Mouse (Mus musculus) right cerebral cortex, adult 18-20 months (tissue): ENCODE data around the gene Mgmt.

ENCODE experiments used
- DNase-seq: peaks from one replicate; pipeline ENCODE4 v3.0.0; 2022; ENCODE audit warnings: mixed read lengths

Gene Mgmt

DNA sequence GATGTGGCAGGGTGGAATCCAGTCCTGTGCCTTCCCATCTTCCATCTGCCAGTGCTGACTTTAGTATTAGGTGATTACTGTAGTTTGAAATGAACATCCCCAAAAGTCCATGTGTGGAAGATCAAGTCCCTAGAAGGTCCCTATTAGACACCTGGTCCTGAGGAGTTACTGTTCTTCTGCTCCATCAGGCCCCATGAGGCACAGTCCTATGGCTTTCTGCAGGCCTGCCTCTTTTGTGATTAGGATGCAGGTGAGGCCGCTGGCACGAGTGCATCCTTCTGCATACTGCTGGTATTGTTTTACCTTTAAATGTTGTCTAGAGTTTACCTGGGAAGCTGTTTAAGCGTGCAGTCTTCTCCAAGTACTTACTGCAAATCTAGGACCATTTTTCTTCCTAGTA lies 21.6 kb downstream of the Mgmt start:
- no peak for DNase-seq

DNA sequence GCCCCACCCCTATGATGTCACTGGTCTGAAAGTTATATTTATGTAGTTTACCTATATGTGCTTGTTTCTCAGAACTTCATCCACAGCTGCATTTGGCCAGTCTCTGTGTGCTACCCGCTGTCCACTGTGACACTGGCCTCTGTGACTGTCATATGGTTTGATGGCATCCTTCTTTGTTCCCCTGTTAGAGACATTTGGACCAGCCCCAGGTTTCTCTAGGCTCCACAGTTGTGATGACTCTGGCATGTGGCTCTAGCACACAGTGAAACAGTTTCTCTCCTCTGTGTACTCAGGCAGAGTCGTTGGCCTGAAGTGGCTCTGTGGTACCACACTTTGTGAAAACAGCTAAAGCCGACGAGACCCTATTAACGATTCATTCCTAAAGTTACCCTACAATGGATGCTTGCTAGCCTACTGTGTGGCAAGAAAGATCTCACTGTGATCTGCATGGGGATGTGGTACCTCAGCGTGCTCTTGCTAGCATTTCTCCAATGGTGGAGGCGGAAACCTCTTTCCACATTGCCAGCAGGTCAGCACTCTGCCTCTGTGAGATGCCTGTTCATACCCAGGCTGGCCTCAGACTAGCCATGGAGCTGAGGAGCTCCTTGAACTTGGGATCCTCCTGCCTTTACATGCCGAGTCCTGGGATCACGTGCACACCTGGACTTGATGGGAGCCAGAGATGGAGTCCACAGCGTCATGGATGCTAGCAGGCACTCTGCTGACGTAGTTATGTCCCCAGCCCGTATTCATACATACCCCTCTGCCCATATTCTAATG lies 26.8 kb downstream of the Mgmt start:
- no peak for DNase-seq

DNA sequence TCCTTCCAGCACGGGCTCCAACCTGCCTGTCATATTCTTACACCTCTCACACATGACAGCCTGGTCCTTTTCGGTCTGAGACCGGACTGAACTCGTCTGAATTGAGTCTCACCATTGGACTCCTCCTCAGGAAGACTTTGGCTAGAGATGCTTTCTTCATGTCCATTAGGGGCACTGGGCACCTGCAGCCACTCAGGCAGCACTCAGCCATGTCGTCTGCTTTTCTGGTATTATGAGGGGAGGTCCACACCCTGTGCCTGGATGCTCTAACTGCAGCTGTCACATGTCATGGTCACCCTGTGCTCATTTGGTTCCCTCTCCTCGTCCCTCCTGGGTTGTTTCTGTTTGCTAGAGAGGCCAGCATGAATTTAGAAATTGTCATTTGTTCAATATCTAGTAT lies 27.8 kb downstream of the Mgmt start:
- DNase-seq = no peak

DNA sequence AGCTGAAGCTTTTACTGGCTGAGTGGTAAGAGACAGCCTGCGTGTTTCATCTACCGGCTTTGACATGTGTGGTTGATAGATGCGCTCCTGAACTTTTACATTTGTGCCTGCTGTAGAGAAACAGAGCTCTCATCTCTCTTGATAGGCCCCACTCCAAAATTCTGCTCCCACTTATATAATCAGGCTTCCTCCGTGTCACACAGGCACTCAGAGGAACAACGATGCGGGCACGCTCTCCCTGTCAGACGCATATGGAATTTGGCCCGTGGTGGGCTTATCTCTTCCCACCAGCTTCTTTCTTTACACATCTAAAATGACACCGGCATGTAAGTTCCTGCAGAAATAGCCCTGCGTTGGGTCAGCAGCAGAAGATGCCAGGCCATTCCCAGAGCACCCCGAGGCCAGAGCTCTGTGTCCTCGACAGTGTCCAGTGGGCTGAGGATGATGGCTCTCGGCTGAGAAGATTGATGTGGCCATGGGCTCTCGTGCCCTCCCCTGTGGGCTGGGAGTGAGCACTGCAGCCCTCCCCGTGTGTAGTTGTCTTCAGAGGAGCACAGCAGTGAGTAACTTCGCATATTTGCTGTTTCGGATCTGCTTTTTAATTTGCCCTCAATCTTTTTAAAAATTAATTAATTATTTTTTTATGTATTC lies 30.3 kb downstream of the Mgmt start:
- DNase-seq = no peak

DNA sequence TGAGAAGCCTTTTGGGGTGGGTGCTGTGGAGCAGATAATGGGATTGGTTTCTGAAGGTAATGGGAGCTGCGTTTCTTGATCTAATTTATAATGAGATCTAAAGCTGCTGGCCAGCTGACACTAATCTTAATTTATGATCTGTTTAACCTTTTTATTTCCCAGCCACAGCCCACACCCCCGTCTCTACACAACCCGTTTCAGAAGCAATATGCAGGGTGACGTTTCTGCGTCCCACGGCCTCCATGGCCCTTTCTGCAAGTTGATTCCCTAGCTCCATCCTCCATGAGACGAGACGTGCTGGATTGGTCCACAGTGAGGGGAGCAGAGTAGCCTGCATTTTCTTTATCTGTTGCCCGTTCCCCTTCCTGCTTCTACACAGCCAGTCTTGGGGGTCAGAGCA lies 31.8 kb downstream of the Mgmt start:
- no peak for DNase-seq

DNA sequence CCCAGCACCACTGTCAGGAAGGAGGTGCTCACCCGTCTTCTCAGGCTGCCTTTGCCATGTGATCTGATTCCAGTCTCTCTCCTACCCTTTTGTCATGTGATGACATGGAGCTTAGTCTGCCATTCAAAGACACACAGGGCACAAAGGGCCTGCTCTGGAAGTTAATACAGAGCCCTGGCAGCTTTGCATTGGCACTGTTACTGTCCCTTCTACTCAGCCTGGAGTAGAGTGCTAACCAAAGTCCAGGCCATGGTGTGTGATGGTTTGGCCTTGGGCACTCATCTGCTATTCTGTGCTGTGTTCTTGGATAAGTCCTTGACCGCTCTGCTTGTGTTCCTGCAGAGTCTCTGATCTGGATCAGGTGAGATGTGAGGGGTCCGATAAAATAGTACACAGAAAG lies 36.0 kb downstream of the Mgmt start:
- DNase-seq = no peak

DNA sequence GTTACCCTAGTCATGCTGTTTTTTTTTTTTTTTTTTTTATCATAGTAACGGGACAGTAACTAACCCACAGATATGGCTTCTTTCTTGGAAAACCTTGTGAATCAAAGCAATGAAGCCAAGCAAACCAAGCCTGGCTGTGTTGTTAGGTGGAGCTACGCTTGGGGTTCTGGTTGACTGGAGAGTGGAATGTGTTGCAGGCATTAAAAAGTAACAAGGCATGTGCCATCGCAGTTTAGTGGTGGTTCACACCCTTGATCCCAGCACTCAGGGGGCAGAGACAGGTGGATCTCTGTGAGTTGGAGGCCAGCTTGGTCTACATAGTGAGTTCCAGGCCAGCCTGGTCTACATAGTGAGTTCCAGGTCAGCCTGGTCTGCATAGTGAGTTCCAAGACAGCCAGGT lies 39.0 kb downstream of the Mgmt start:
- DNase-seq = no peak

DNA sequence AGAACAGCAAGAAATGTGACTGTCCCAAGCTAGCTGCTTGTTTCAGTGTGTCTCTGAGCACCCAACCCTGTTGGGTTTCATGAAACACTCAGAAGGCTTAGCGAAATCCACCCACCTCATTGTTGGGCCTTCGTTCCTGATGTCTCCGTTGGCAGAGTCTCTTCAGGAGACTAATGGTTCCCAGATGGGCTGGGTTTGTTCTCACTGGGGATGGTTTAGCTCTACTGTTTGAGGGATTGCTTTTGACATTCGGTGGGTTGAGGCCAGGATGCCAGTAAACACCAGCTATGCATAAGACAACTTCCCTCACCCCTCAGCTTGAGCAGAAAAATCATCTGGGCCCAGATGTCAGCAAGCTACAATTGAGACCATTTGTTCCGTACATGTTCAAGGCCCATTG lies 39.9 kb downstream of the Mgmt start:
- DNase-seq = no peak

DNA sequence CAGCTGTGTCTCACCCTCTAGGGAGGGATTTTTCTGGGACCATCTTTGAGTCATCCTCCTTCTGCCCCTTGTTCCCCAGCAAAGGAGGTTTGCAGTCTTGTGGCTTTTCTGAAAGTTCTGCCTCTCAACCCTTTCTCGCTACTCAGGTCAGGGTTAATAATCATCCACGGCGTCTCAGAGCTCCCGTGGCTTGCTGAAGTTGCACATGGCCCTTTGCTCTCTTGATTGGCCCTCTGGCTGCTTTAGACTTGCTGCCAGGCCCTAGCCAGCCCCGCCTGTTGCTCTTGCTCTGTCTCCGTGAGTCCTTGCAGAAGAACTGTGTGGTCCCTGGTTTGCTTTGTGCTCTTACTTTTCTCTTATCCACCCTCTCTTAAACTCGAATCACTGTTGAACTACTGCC lies 40.4 kb downstream of the Mgmt start:
- DNase-seq = no peak

DNA sequence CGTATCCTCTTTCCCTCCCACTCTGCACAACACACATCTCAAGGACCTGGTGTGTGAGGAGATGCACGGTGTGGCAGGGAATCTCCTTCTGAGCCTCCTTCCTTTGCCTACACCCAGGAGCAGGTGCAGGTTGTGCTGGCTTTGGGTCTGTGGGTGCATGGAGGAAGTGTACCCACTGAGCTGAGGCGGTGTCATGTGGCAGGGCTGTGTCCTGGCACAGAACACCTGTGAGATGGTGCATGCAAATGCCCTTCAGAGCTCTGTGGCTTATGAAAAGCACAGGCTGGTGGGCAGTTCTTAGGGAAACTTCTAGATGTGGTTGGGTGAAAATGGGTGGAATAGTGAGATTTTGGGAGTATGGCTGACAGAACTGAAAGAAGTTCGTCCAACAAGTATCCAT lies 44.0 kb downstream of the Mgmt start:
- no peak for DNase-seq

DNA sequence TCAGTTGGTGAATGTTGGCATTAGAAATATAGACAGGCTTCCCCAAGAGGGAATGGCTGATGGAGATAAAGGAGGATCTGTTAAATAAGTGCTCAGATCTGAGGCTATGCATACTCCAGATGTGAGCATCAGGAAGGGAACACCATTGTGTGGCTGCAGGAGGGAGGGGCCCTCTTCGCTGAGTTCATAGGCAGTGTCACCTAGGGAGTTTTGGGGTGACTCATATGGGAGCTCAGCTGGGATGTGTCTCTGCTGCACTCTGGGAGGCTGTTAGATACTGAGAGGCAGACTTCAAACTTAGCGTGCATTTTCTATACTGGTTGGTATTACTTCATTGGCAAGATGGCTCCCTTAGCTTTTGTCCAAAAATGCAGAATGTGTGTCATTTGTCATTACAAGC lies 48.0 kb downstream of the Mgmt start:
- no peak for DNase-seq

DNA sequence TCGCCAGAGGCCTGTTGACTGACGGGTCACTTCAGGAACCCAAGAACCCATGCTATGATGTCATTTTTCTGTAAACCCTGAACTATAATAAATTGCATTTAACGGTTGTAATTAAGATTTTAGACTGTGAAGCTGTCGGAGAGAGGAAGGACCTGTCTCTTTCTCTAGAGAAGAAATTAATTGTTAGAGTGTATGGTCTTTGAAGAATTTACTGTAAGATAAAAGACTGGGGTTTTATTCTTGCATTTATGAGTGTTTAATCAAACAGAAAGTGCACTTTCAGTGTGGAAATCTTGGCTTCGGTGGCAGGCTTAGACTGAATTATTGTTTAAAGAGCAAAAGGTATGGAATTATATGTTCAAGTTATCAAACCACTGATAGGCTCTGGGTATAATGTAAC lies 49.5 kb downstream of the Mgmt start:
- DNase-seq = no peak

DNA sequence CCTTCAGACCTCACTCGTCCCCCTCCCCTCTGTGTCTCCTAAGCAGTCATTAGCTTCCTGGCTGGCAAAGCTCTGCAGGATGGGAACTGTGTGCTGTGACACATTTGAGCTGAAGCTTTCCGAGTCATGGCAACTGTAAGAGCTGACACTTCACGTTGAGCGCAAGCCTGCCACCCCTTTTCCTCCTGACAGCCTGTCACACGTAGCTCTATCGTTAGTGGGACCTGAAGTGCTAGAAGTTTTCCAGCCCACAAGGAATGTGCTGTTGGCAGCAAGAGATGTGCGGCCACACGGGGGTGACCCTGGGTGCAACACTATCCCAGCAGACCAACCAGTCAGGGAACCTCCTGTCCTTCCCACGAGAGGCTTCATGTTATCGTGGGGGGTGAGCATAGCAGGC lies 51.3 kb downstream of the Mgmt start:
- DNase-seq = peak; percentile 3

DNA sequence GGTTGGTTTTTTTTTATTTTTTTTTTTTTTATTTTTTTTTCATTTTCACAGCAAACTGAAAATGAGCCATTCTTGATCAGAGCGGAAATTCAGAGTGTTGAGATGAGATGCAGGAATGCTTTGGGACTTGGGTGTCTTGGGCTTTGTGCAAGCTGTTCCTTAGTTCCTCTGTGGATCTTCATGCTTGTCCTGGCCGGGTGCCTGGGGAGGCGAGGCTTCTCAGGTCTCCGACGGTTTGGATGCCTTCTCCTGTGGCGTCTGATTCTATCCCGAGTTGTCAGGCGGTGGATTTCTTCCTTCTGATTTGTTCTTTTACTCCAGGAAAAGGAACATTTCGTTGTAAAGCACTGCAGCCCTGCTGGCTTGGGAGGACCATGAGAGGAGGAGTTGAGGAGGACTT lies 51.7 kb downstream of the Mgmt start:
- DNase-seq = peak; percentile 17

DNA sequence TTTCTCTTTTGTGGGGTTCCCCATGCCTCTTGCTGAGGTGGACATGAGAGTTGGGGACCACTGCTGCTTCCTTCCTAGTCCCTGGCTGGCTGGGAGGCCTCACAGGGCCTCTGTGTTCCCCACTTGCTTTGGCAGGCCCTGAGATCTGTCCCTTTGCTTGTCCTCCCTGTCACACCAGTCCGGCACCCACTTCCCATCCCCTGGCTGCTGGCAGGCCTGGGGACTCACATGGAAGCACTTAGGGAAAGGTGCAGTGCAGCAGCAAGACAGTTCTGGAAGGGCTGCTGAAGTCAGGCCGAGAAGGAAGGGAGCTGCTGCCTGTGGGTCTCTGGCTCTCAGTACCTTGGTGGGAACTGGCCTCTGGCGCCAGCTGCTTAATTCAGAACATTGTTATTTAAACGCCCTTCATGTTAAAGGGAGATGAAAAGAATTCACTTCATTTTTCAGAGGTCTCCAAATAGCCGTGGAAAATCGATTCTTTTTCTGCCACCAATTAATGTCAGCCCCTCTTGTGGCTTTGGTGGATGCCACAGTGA lies 53.9 kb downstream of the Mgmt start:
- no peak for DNase-seq

DNA sequence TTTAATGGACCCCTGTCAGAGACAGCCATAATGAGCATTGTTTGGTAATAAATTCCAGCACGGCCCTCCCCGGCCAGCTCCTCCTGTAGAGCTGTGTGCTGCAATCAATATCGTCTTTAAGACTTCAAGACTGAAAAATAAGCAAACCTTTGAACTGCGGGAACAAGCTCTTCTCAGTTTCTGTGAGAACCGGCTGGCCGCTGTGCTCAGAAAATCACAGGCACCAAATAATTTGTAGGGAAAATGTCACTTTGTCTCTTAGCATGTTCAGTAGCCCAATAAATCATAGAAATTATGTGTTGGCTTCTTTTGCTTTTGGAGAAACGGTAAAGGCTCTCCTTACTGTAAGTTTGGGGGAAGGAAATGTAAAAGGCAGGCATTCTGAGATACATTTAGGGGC lies 58.2 kb downstream of the Mgmt start:
- no peak for DNase-seq

DNA sequence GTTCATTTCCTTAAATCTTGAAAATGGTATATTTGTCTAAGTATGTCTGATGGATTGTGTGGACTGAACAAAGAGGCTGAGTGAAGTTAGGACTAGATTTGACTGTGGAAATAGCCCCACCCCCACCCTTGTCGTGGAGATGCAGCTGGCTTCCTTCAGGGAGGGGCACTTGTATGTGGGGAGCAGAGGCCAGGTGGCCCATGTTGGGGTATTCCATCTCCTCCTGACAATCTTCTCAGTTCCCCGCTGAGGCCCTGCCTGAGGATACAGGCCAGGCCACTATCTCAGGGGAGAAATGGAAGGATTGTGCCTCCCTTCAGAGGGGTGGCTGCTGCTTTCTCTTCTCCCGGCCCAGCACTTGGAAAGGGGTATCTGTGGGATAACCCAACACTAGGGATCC lies 58.8 kb downstream of the Mgmt start:
- no peak for DNase-seq

DNA sequence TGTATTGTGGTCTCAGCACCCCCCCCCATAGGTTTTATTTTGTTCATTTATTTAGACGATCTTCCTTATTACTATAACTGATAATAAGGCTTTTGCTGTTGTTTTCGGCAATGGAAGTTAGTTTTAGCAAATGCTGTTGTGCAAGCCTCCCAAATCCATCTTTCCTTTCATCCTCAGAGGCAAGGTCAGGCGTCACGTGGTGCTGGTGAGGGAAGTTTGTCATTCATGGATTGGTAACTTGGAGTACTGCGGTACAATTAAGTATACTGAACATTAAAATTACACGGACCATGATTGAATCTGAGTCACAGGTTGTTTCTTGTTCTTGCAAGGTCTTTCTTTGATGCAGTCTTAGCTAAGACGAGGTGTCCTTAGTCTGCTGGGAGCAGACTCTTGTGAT lies 77.9 kb downstream of the Mgmt start:
- no peak for DNase-seq

DNA sequence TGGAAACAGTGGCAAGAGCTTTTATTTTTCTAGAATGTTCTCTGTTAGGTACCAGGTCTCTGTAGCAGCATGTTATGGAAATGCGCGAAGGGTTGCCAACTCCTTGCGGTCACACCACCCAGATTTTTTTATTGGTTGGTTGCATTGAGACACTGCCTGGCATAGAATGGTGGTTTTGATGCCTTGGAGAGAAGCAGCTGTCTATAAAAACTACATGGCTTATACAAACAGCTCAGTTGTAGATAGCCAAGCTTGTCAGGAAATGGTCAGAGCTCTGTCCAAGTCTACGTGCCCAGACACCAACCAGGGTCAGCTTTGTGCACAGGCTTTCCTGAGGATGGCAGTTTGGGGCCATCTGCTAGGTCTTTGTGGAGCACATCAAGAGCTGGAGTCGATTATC lies 80.6 kb downstream of the Mgmt start:
- DNase-seq = no peak

DNA sequence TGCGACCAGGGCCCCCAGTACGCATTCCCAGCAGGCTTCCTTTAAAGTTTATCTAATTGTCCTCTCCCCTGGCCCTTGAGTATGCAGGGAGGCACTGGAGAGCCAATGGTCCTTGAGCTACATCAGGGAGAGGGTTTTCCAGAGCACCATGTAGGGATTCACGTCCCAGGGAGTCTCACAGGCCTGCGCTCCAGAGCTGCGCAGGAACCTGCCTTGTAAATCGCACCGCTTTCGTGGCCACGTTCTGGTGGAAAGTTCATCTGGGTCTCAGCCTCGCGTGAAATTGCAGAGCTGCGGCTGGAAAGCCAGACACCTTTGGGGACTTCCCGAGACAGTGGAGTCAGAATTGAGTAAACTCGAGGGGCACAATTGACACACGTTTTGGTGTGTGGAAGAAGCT lies 103.0 kb downstream of the Mgmt start:
- DNase-seq = no peak

DNA sequence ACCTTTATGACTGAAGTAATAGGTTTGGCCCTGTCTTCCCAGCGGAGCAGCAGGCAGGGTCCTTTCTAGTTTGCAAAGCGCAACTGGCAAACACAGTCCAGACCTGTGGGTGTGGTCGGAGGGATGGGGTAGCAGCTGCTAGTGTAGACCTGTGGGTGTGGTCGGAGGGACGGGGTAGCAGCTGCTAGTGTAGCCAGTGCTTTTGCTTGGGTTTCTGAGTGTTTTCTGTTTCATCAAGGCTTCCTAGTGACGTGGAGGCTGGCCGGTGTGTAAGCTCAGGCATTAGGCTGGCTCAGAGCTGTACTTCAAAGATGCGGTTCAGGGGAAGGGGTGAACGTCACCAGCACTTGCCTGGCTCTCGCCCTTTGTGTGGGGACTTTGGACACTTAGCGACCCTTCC lies 106.3 kb downstream of the Mgmt start:
- DNase-seq = no peak

DNA sequence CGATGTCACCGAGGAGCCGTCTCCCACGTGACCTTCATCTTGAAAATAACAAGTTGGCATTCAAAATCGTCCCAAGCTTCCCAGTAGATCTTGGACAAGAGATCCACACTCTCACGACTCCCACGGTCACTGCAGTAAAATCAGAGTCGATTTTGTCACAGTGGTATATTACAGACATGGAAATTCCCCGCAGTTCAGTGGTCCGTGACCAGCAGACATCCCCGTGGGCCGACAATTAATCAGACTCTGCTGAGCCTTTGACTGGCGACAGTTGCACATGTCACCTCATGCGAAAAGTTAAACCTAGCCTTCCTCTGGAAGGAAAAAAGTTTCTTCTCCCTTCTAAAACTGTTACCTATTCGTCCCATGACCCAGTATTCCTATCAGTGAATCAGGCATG lies 106.8 kb downstream of the Mgmt start:
- no peak for DNase-seq

DNA sequence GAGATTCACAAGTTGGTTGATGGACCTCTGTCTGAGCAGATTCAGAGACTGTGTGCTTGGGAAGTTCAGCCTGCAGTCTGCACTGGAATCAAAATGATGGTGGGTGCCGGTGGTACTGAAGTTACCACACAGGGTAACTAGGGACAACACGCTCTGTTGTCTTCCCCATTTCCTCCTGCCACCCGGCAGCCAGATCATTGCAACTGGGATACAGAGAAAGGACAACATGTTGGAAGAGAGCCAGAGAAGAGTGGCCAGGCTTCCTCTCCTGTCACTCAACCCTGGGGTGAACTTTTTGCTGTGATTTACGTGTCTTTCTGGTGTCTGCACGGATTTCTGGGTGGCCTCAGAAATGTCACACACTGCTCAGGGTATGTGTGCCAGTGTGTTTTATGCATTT lies 107.4 kb downstream of the Mgmt start:
- DNase-seq = no peak

DNA sequence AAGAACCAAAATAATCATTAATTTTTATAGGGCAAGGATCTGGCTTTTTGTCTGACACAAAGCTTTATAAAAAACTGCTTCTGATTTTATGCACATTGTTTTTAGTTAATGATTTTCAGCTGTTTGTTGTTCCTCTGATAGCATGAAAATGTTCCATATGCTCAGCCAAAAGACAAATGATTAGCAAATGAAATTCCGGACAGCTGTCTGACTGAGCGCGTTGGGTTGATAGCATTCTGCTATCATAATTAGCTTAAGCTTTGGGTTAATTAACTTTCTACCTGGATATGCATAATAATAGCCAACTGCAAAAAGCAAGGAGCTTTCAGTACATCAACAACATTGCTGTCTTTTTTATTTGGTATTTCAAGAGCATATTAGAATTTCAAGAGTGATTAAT lies 108.0 kb downstream of the Mgmt start:
- no peak for DNase-seq

DNA sequence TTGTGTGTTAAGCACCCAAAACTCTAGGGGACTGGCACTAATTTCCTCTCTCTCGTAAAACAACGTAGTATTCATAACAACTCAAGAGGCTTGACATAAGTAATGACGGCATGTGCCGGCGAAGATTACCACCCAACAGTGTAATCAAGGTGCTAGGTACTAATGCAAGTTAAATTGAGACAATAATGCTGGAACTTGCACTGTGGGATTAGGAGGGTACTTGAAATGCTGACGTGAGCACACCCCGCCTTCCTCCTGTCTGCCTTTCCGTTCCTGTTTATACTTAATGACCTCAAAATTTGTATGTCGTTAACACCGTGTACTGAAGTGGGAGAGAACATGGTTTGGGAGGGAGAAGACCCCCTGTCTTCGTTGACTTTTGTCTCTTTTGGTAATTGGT lies 110.9 kb downstream of the Mgmt start:
- no peak for DNase-seq
